Comparison of ENCODE assay signal across 10 mouse cellular contexts in genomic region chr4:115048190-115048589, GRCm38 (mm10). TPM values are rescaled to one million over a fixed set of nuclear protein-coding genes. Genes with fewer than 3 reads are reported as not detected.
DNase-seq lines count a peak whose midpoint lies in the region; ATAC-seq and TF ChIP-seq lines count a peak whose summit lies in the region.
"Had no signal": no experiment of that assay in that cellular context is flagged by ENCODE, and none has a peak within 500 bp of the region (broad histone marks: within the 10 kb centered on the region; RNA-seq: fewer than 3 reads in every experiment).

No protein-coding gene starts in this region.

- intact Hi-C loops in heart, postnatal 14 days (cut with DNase I), result loop anchor here (2.0 kb wide), 1 partner anchor 37 kb away; no protein-coding TSS in a partner anchor

- no peak for DNase-seq in heart, postnatal 14 days
- no peak for DNase-seq in G1E (ENCODE audit: low spot score)
- DNase-seq in right cerebral cortex, postnatal 25 days, result no peak
- DNase-seq in right cerebral cortex, adult 2 months (ENCODE audit: low spot score in 2 of 2), result no peak
- DNase-seq: cerebellum, adult 11 months had no signal

- H3K9ac ChIP-seq in heart, embryonic 13.5 days, result no peak overlapping the region; the same call in 1 of the 2 replicates
- H3K9ac ChIP-seq: midbrain, embryonic 12.5 days had no signal

- peaks cover 60% of the 10 kb centered on the region for H3K27me3 ChIP-seq in heart, embryonic 13.5 days (replicated peaks)
- no peaks in the 10 kb centered on the region for H3K27me3 ChIP-seq in G1E (ENCODE audit: insufficient read depth, low read length)
- H3K27me3 ChIP-seq in megakaryocyte, embryonic 14.5 days (replicated peaks), result no peaks in the 10 kb centered on the region

- peak overlapping the region; percentile 65 for H3K27ac ChIP-seq in heart, embryonic 13.5 days (replicated peaks)
- H3K27ac ChIP-seq: gastrocnemius, adult 2 months; midbrain, embryonic 12.5 days had no signal

- H3K4me3 ChIP-seq in heart, embryonic 13.5 days, result peak overlapping the region; percentile 20; the same call in 1 of the 2 replicates
- H3K4me3 ChIP-seq in G1E (ENCODE audit: low read depth, low read length), result peak overlapping the region; percentile 66
- H3K4me3 ChIP-seq in megakaryocyte, embryonic 14.5 days (replicated peaks), result peak overlapping the region; percentile 87
- H3K4me3 ChIP-seq: gastrocnemius, adult 2 months; midbrain, embryonic 12.5 days had no signal

- peak overlapping the region; percentile 53 for H3K4me2 ChIP-seq in heart, embryonic 13.5 days
- H3K4me2 ChIP-seq: midbrain, embryonic 12.5 days had no signal

- H3K9me3 ChIP-seq in heart, embryonic 13.5 days, result no peaks in the 10 kb centered on the region
- H3K9me3 ChIP-seq in G1E (replicated peaks), result no peaks in the 10 kb centered on the region
- H3K9me3 ChIP-seq in megakaryocyte, embryonic 14.5 days, result no peaks in the 10 kb centered on the region
- H3K9me3 ChIP-seq: midbrain, embryonic 12.5 days had no signal

- H3K4me1 ChIP-seq in heart, embryonic 13.5 days, result peaks cover 23% of the 10 kb centered on the region
- peaks cover 69% of the 10 kb centered on the region for H3K4me1 ChIP-seq in G1E (ENCODE audit: insufficient read depth, low read depth, low read length)
- H3K4me1 ChIP-seq in megakaryocyte, embryonic 14.5 days, result peaks cover 83% of the 10 kb centered on the region

- 0 out of 2 replicates have a peak, but pooled peaks have one; percentile 12 for ATAC-seq in heart, embryonic 13.5 days (ENCODE audit: extremely low read depth, insufficient number of reproducible peaks, low FRiP score, low TSS enrichment)
- peak; percentile 90 for ATAC-seq in G1E (ENCODE audit: extremely low read depth, insufficient number of reproducible peaks, low FRiP score, poor library complexity, severe bottlenecking)
- ATAC-seq in erythroid progenitor cell, adult 5-6 weeks (replicated peaks; ENCODE audit: low FRiP score, poor library complexity, severe bottlenecking), result peak; percentile 78

- TF ChIP-seq CTCF in G1E (IDR thresholded peaks at IDR 0.05; ENCODE audit: low read depth, low read length), result no peak

- H3K36me3 ChIP-seq in heart, embryonic 13.5 days, result peaks cover 8% of the 10 kb centered on the region; the same call in 1 of the 2 replicates
- peaks cover 15% of the 10 kb centered on the region for H3K36me3 ChIP-seq in G1E (replicated peaks)
- peaks cover 10% of the 10 kb centered on the region for H3K36me3 ChIP-seq in megakaryocyte, embryonic 14.5 days (replicated peaks; ENCODE audit: low read length)
- H3K36me3 ChIP-seq: midbrain, embryonic 12.5 days had no signal

- WGBS in heart, embryonic 13.5 days, result 52% methylated on average over 8 of the region's 8 CpGs

RNA-seq across cellular contexts. Expression of gene Tal1, which starts 8.0 kb away (rescaled TPM):
- polyA plus RNA-seq in heart, embryonic 13.5 days (2015; fragmentation: Nextera tagmentation; extraction: Ambion mirVana), result 5.4 and 8.4 TPM in 2 replicates
- total RNA-seq in heart, postnatal 14 days (2021), result 1 to 10 TPM; 4.9 to 6.3 TPM
- total RNA-seq in G1E (2014; fragmentation: Nextera tagmentation), result 155 and 174 TPM in 2 replicates
- 155 and 166 TPM in 2 replicates for total RNA-seq in G1E (2017)
- 239 and 262 TPM in 2 replicates for polyA plus RNA-seq in G1E (2012)
- total RNA-seq in erythroid progenitor cell, adult 5-6 weeks (2015; ENCODE audit: low replicate concordance), result 227 and 255 TPM in 2 replicates
- total RNA-seq in erythroid progenitor cell, adult 5-6 weeks (2017; ENCODE audit: low replicate concordance), result 186 and 231 TPM in 2 replicates
- polyA plus RNA-seq in megakaryocyte, embryonic 14.5 days (2012; ENCODE audit: insufficient read depth, low replicate concordance), result 106 and 219 TPM in 2 replicates

RNA-seq across cellular contexts. Expression of gene Pdzk1ip1, which starts 40.3 kb away (rescaled TPM):
- 23.4 and 42.7 TPM in 2 replicates for polyA plus RNA-seq in heart, embryonic 13.5 days (2015; fragmentation: Nextera tagmentation; extraction: Ambion mirVana)
- 1 to 10 TPM in 1 of 2 experiments, under 1 TPM in 1; 0.88 to 2.0 TPM for total RNA-seq in heart, postnatal 14 days (2021)
- total RNA-seq in G1E (2014; fragmentation: Nextera tagmentation) (2.4 and 3.0 TPM in 2 replicates), G1E (2017) (19.8 and 23.1 TPM in 2 replicates)
- polyA plus RNA-seq in G1E (2012), result 0.21 TPM in 1 of 2 replicates, not detected in the other
- total RNA-seq in erythroid progenitor cell, adult 5-6 weeks (2015; ENCODE audit: low replicate concordance), result 733 and 856 TPM in 2 replicates
- 400 and 437 TPM in 2 replicates for total RNA-seq in erythroid progenitor cell, adult 5-6 weeks (2017; ENCODE audit: low replicate concordance)
- polyA plus RNA-seq in megakaryocyte, embryonic 14.5 days (2012; ENCODE audit: insufficient read depth, low replicate concordance), result 2.2 and 5.1 TPM in 2 replicates
- total RNA-seq: gastrocnemius, adult 2 months had no signal

RNA-seq across cellular contexts. Expression of gene Stil, which starts 48.2 kb away (rescaled TPM):
- 7.8 and 8.7 TPM in 2 replicates for polyA plus RNA-seq in heart, embryonic 13.5 days (2015; fragmentation: Nextera tagmentation; extraction: Ambion mirVana)
- 1 to 10 TPM in 1 of 2 experiments, under 1 TPM in 1; 0.67 to 1.5 TPM for total RNA-seq in heart, postnatal 14 days (2021)
- total RNA-seq in G1E (2014; fragmentation: Nextera tagmentation), result 93.1 and 94.3 TPM in 2 replicates
- total RNA-seq in G1E (2017), result 19.9 and 26.0 TPM in 2 replicates
- 2.8 and 4.0 TPM in 2 replicates for polyA plus RNA-seq in G1E (2012)
- total RNA-seq in erythroid progenitor cell, adult 5-6 weeks (2015; ENCODE audit: low replicate concordance), result 96.2 and 98.1 TPM in 2 replicates
- 73.3 and 112 TPM in 2 replicates for total RNA-seq in erythroid progenitor cell, adult 5-6 weeks (2017; ENCODE audit: low replicate concordance)
- polyA plus RNA-seq in megakaryocyte, embryonic 14.5 days (2012; ENCODE audit: insufficient read depth, low replicate concordance), result 0.72 TPM in 1 of 2 replicates, not detected in the other

Comparison
In these comparisons a context has a peak if more than half of its experiments do, and no peak if none do; other contexts are left out.
1. ATAC-seq: peak in every context shown above with its lines; median percentile 90 in G1E; 78 in erythroid progenitor cell, adult 5-6 weeks; 12 in heart, embryonic 13.5 days.
2. H3K4me3 ChIP-seq: peak in every context shown above with its lines; median percentile 87 in megakaryocyte, embryonic 14.5 days; 66 in G1E; 20 in heart, embryonic 13.5 days.
3. RNA of gene Tal1, which starts 8.0 kb away (total RNA-seq): 186 to 255 TPM in erythroid progenitor cell, adult 5-6 weeks and 155 to 174 TPM in G1E; 4.9 to 6.3 TPM in heart, postnatal 14 days; every median in the first group is over 10 times any median in the second.
4. RNA of gene Pdzk1ip1, which starts 40.3 kb away (total RNA-seq): 400 to 856 TPM in erythroid progenitor cell, adult 5-6 weeks; 2.4 to 23.1 TPM in G1E and 0.88 to 2.0 TPM in heart, postnatal 14 days; every median in the first group is over 10 times any median in the second.
5. RNA of gene Stil, which starts 48.2 kb away (total RNA-seq): 73.3 to 112 TPM in erythroid progenitor cell, adult 5-6 weeks and 19.9 to 94.3 TPM in G1E; 0.67 to 1.5 TPM in heart, postnatal 14 days; every median in the first group is over 4 times any median in the second.